Mouse (Mus musculus): ENCODE measurements around the gene Olfr681. TPM values are rescaled to one million over a fixed set of nuclear protein-coding genes. Genes with fewer than 3 reads are reported as not detected.

Gene Olfr681
- not detected for polyA plus RNA-seq (2014; fragmentation: Illumina TruSeq; extraction: RNeasy Lipid Tissue Mini Kit (QIAGEN cat#74804); ENCODE audit: low replicate concordance)

GRCm38 (mm10) chr7:105116536-105116935 is at the start of gene Olfr681:
TSS of gene Olfr681 (plus strand) at chr7:105116836.

GRCm38 (mm10) chr7:105080905-105081304 is 35.7 kb upstream of the Olfr681 start, which contains the start of gene Olfr679:
TSS of gene Olfr679 (plus strand) at chr7:105081205.

GRCm38 (mm10) chr7:105092717-105093116 is 23.9 kb upstream of the Olfr681 start, which contains the start of gene Olfr680-ps1:
TSS of gene Olfr680-ps1 (minus strand) at chr7:105092817.

GRCm38 (mm10) chr7:105146912-105147311 is 30.3 kb downstream of the Olfr681 start, which contains the start of gene Olfr683:
TSS of gene Olfr683 (minus strand) at chr7:105147012.

GRCm38 (mm10) chr7:105163553-105163952 is 46.9 kb downstream of the Olfr681 start, which contains the start of gene Olfr684:
TSS of gene Olfr684 (minus strand) at chr7:105163653.

Other genes starting within 250 kb of the Olfr681 start
- not detected for gene Olfr665, start 238.8 kb upstream of the Olfr681 start, polyA plus RNA-seq (2014; fragmentation: Illumina TruSeq; extraction: RNeasy Lipid Tissue Mini Kit (QIAGEN cat#74804); ENCODE audit: low replicate concordance)
- not detected for gene Olfr666, start 220.9 kb upstream of the Olfr681 start, polyA plus RNA-seq (2014; fragmentation: Illumina TruSeq; extraction: RNeasy Lipid Tissue Mini Kit (QIAGEN cat#74804); ENCODE audit: low replicate concordance)
- not detected for gene Olfr667, start 195.4 kb upstream of the Olfr681 start, polyA plus RNA-seq (2014; fragmentation: Illumina TruSeq; extraction: RNeasy Lipid Tissue Mini Kit (QIAGEN cat#74804); ENCODE audit: low replicate concordance)
- not detected for gene Olfr668, start 188.8 kb upstream of the Olfr681 start, polyA plus RNA-seq (2014; fragmentation: Illumina TruSeq; extraction: RNeasy Lipid Tissue Mini Kit (QIAGEN cat#74804); ENCODE audit: low replicate concordance)
- not detected for gene Olfr669, start 182.6 kb upstream of the Olfr681 start, polyA plus RNA-seq (2014; fragmentation: Illumina TruSeq; extraction: RNeasy Lipid Tissue Mini Kit (QIAGEN cat#74804); ENCODE audit: low replicate concordance)
- not detected for gene Olfr670, start 154.2 kb upstream of the Olfr681 start, polyA plus RNA-seq (2014; fragmentation: Illumina TruSeq; extraction: RNeasy Lipid Tissue Mini Kit (QIAGEN cat#74804); ENCODE audit: low replicate concordance)
- not detected for gene Olfr671, start 137.7 kb upstream of the Olfr681 start, polyA plus RNA-seq (2014; fragmentation: Illumina TruSeq; extraction: RNeasy Lipid Tissue Mini Kit (QIAGEN cat#74804); ENCODE audit: low replicate concordance)
- not detected for gene Olfr672, start 114.8 kb upstream of the Olfr681 start, polyA plus RNA-seq (2014; fragmentation: Illumina TruSeq; extraction: RNeasy Lipid Tissue Mini Kit (QIAGEN cat#74804); ENCODE audit: low replicate concordance)
- not detected for gene Olfr675, start 88.4 kb upstream of the Olfr681 start, polyA plus RNA-seq (2014; fragmentation: Illumina TruSeq; extraction: RNeasy Lipid Tissue Mini Kit (QIAGEN cat#74804); ENCODE audit: low replicate concordance)
- not detected for gene Olfr676, start 84.1 kb upstream of the Olfr681 start, polyA plus RNA-seq (2014; fragmentation: Illumina TruSeq; extraction: RNeasy Lipid Tissue Mini Kit (QIAGEN cat#74804); ENCODE audit: low replicate concordance)
- not detected for gene Olfr677, start 65.5 kb upstream of the Olfr681 start, polyA plus RNA-seq (2014; fragmentation: Illumina TruSeq; extraction: RNeasy Lipid Tissue Mini Kit (QIAGEN cat#74804); ENCODE audit: low replicate concordance)
- gene Olfr678, start 52.4 kb upstream of the Olfr681 start, polyA plus RNA-seq (2014; fragmentation: Illumina TruSeq; extraction: RNeasy Lipid Tissue Mini Kit (QIAGEN cat#74804); ENCODE audit: low replicate concordance) = not detected
- gene Olfr679, start 35.6 kb upstream of the Olfr681 start, polyA plus RNA-seq (2014; fragmentation: Illumina TruSeq; extraction: RNeasy Lipid Tissue Mini Kit (QIAGEN cat#74804); ENCODE audit: low replicate concordance) = not detected
- not detected for gene Olfr680-ps1, start 24.0 kb upstream of the Olfr681 start, polyA plus RNA-seq (2014; fragmentation: Illumina TruSeq; extraction: RNeasy Lipid Tissue Mini Kit (QIAGEN cat#74804); ENCODE audit: low replicate concordance)
- not detected for gene Olfr683, start 30.2 kb downstream of the Olfr681 start, polyA plus RNA-seq (2014; fragmentation: Illumina TruSeq; extraction: RNeasy Lipid Tissue Mini Kit (QIAGEN cat#74804); ENCODE audit: low replicate concordance)
- not detected for gene Olfr684, start 46.8 kb downstream of the Olfr681 start, polyA plus RNA-seq (2014; fragmentation: Illumina TruSeq; extraction: RNeasy Lipid Tissue Mini Kit (QIAGEN cat#74804); ENCODE audit: low replicate concordance)
- gene Olfr685, start 69.2 kb downstream of the Olfr681 start, polyA plus RNA-seq (2014; fragmentation: Illumina TruSeq; extraction: RNeasy Lipid Tissue Mini Kit (QIAGEN cat#74804); ENCODE audit: low replicate concordance) = not detected
- gene Olfr686, start 90.6 kb downstream of the Olfr681 start, polyA plus RNA-seq (2014; fragmentation: Illumina TruSeq; extraction: RNeasy Lipid Tissue Mini Kit (QIAGEN cat#74804); ENCODE audit: low replicate concordance) = not detected
- not detected for gene Olfr688, start 171.3 kb downstream of the Olfr681 start, polyA plus RNA-seq (2014; fragmentation: Illumina TruSeq; extraction: RNeasy Lipid Tissue Mini Kit (QIAGEN cat#74804); ENCODE audit: low replicate concordance)
- not detected for gene Olfr689, start 194.3 kb downstream of the Olfr681 start, polyA plus RNA-seq (2014; fragmentation: Illumina TruSeq; extraction: RNeasy Lipid Tissue Mini Kit (QIAGEN cat#74804); ENCODE audit: low replicate concordance)
- gene Olfr690, start 217.3 kb downstream of the Olfr681 start, polyA plus RNA-seq (2014; fragmentation: Illumina TruSeq; extraction: RNeasy Lipid Tissue Mini Kit (QIAGEN cat#74804); ENCODE audit: low replicate concordance) = not detected
- gene Olfr691, start 225.4 kb downstream of the Olfr681 start, polyA plus RNA-seq (2014; fragmentation: Illumina TruSeq; extraction: RNeasy Lipid Tissue Mini Kit (QIAGEN cat#74804); ENCODE audit: low replicate concordance) = not detected